Mouse (Mus musculus) embryonic fibroblast, embryonic 13.5 days (primary cell): ENCODE data around the gene Klhl22. TPM values are rescaled to one million over a fixed set of nuclear protein-coding genes. Genes with fewer than 3 reads are reported as not detected.

Experiments used
- H3K27ac ChIP-seq: 2 replicates; pipeline ENCODE4 v1.5.1; 2012; ENCODE audit warnings: low read length, control low read depth, inconsistent platforms; ENCODE audit not compliant: insufficient read depth
- H3K4me1 ChIP-seq: 2 replicates; pipeline ENCODE4 v1.6.1; 2011; ENCODE audit warnings: low read length; ENCODE audit not compliant: control insufficient read depth, insufficient read depth
- H3K4me3 ChIP-seq: 2 replicates; pipeline ENCODE4 v1.5.1; 2011; ENCODE audit warnings: mild to moderate bottlenecking, control low read depth, low read length; ENCODE audit not compliant: insufficient read depth
- CTCF ChIP-seq: IDR thresholded peaks from 2 replicates; pipeline ENCODE4 v1.5.1; 2011; ENCODE audit warnings: mild to moderate bottlenecking, control low read depth, low read length, moderate library complexity, borderline replicate concordance; ENCODE audit not compliant: insufficient read depth
- POLR2A ChIP-seq: IDR thresholded peaks from 2 replicates; pipeline ENCODE4 v1.6.1; 2011; ENCODE audit warnings: low read depth, mild to moderate bottlenecking, control low read depth, low read length, moderate library complexity
- polyA plus RNA-seq: library from polyadenylated mRNA; stranded (reverse); fragments of >200 nt; gene quantifications from 2 replicates; pipeline ENCODE4 v1.2.4, GENCODE M21; 2011; ENCODE audit warnings: low read depth; ENCODE audit not compliant: missing spikeins, insufficient read length

Klhl22 gene
- polyA plus RNA-seq, 1 experiment: 63.8 TPM

DNA sequence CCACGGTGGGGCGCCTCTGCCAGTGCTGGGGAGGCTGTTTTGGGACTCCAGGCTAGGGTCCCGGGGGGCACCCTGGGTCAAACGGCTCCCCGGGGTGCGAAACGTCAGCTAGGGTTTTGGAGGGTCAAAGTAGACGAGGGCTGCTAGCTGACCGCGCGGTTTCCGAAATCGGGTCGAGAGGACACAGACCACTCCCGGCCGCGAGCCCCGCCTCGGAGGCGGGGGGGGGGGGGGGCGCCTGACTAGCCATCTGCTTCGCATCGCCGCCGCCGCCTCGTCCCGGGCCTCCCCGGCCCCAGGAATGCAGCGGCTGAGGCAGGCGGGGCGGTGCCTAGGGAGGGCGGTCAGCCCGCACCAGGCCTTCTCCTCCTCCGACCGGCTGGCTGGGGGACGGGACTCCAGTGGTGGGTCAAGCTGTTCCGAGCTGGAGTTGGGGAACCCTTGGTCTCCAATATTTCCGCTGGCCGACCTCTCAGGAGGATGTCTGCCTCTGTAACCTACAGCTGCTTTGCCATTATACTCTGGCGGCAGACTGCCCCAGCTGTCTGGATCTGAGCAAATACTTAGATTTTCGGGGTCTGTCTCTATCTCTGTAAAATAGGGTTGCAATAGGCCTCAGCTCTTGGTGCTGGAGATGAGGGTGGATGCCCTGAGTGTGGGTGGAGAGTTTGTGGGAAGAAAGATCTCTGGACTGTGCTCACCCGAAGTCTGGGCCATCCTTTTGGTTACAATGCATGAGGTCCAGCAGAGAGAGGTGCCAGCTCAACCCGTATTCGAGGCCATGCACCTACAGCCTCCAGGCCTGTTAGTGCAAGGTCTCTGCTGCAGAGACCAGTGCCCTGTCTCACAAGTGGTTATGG, 39.1 kb downstream of the Klhl22 start:
- peak overlapping the region; percentile 80 for H3K4me3 ChIP-seq
- H3K27ac ChIP-seq: peak overlapping the region; percentile 75
- TF ChIP-seq POLR2A (peak; percentile 59), CTCF (no peak)
- peaks cover 32% of the 10 kb centered on the region for H3K4me1 ChIP-seq

- TF ChIP-seq POLR2A (no peak), CTCF (no peak)
- H3K4me3 ChIP-seq: peak overlapping the region; percentile 53; the same call in 1 of the 2 replicates
- H3K27ac ChIP-seq: no peak overlapping the region
- peaks cover 35% of the 10 kb centered on the region for H3K4me1 ChIP-seq
Observed at GRCm38 (mm10) chr16:17799584-17799983, 40.2 kb downstream of the Klhl22 start.

- Histone ChIP-seq H3K4me1 (peaks cover 47% of the 10 kb centered on the region), H3K4me3 (no peak overlapping the region), H3K27ac (no peak overlapping the region)
- TF ChIP-seq CTCF (no peak), POLR2A (no peak)
Observed at GRCm38 (mm10) chr16:17801777-17802455, 42.5 kb downstream of the Klhl22 start.

- H3K4me3 ChIP-seq: no peak overlapping the region
- no peak for TF ChIP-seq POLR2A
- no peak for TF ChIP-seq CTCF
- H3K4me1 ChIP-seq: peaks cover 47% of the 10 kb centered on the region
- H3K27ac ChIP-seq: no peak overlapping the region
Observed at GRCm38 (mm10) chr16:17802456-17802838, 43.0 kb downstream of the Klhl22 start.

- peaks cover 47% of the 10 kb centered on the region for H3K4me1 ChIP-seq
- TF ChIP-seq CTCF (peak; percentile 32; the same call in 1 of the 2 replicates), POLR2A (no peak)
- H3K27ac ChIP-seq: no peak overlapping the region
- no peak overlapping the region for H3K4me3 ChIP-seq
Observed at GRCm38 (mm10) chr16:17802839-17803674, 43.6 kb downstream of the Klhl22 start.

- Histone ChIP-seq H3K27ac (peak overlapping the region; percentile 6; the same call in 1 of the 2 replicates), H3K4me3 (no peak overlapping the region), H3K4me1 (peaks cover 53% of the 10 kb centered on the region)
- no peak for TF ChIP-seq CTCF
- no peak for TF ChIP-seq POLR2A
Observed at GRCm38 (mm10) chr16:17803675-17804448, 44.4 kb downstream of the Klhl22 start.

GRCm38 (mm10) chr16:17804449-17804912, 45.1 kb downstream of the Klhl22 start:
- Histone ChIP-seq H3K27ac (0 out of 2 replicates have a peak overlapping the region, but pooled peaks have one; percentile 6), H3K4me3 (no peak overlapping the region), H3K4me1 (peaks cover 52% of the 10 kb centered on the region)
- TF ChIP-seq CTCF (no peak), POLR2A (no peak)

GRCm38 (mm10) chr16:17804982-17805381, 45.6 kb downstream of the Klhl22 start:
- H3K4me3 ChIP-seq: no peak overlapping the region
- TF ChIP-seq POLR2A: no peak
- TF ChIP-seq CTCF: no peak
- H3K27ac ChIP-seq: no peak overlapping the region
- peaks cover 49% of the 10 kb centered on the region for H3K4me1 ChIP-seq

DNA sequence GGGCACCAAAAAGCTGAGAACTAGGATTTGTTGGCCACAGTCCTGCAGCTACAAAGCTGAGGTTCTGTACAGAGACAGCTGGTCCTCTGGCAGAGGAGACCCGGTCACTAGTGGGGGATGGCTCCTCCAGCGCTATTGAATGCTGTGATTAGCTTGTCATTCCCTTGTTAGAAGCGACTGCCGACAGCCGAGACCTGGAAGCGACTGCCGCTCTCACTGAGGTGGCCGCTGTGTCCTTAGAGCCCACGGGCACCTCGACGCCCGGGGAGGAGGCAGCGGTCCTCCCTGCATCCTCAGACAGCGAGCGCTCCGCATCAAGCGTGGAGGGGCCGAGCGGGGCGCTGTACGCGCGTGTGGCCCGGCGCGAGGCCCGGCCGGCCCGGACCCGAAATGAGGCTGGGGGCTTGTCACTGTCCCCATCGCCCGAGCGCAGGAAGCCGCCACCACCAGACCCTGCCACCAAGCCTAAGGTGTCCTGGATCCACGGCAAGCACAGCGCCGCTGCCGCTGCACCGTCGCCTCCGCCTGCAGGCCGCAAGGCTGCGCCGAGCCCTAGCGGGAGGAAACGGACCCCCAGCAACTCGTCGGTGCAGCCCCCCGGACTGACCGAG, 47.3 kb downstream of the Klhl22 start:
- Histone ChIP-seq H3K27ac (peak overlapping the region; percentile 15; the same call in 1 of the 2 replicates), H3K4me1 (peaks cover 49% of the 10 kb centered on the region), H3K4me3 (no peak overlapping the region)
- TF ChIP-seq CTCF (no peak), POLR2A (no peak)
